Mouse (Mus musculus) forebrain, embryonic 15.5 days (tissue): ENCODE results near the gene Tmprss9. TPM values are rescaled to one million over a fixed set of nuclear protein-coding genes. Genes with fewer than 3 reads are reported as not detected.

Source experiments
- ATAC-seq: fragments of 200-750 bp; cut with Nextera tagmentation; replicated peaks from 2 replicates; pipeline ENCODE4 v1.8.0; 2017; ENCODE audit warnings: mild to moderate bottlenecking, moderate TSS enrichment, moderate library complexity
- H3K27ac ChIP-seq: fragments of 300-500 bp; sonication (generic); replicated peaks from 2 replicates; pipeline ENCODE4 v1.5.1; 2015; ENCODE audit warnings: mild to moderate bottlenecking, inconsistent platforms
- H3K27me3 ChIP-seq: fragments of 300-500 bp; sonication (generic); 2 replicates; pipeline ENCODE4 v1.6.1; 2015; ENCODE audit warnings: inconsistent platforms
- H3K36me3 ChIP-seq: fragments of 300-500 bp; sonication (generic); 2 replicates; pipeline ENCODE4 v1.6.1; 2015; ENCODE audit warnings: mild to moderate bottlenecking, inconsistent platforms
- H3K4me1 ChIP-seq: fragments of 300-500 bp; sonication (generic); 2 replicates; pipeline ENCODE4 v1.6.1; 2015; ENCODE audit warnings: inconsistent platforms
- H3K4me2 ChIP-seq: fragments of 300-500 bp; sonication (generic); replicated peaks from 2 replicates; pipeline ENCODE4 v1.6.1; 2015; ENCODE audit warnings: mild to moderate bottlenecking, inconsistent platforms
- H3K4me3 ChIP-seq: fragments of 300-500 bp; sonication (generic); 2 replicates; pipeline ENCODE4 v1.5.1; 2015; ENCODE audit warnings: mild to moderate bottlenecking, inconsistent platforms
- H3K9ac ChIP-seq: fragments of 300-500 bp; sonication (generic); replicated peaks from 2 replicates; pipeline ENCODE4 v1.6.1; 2015; ENCODE audit warnings: mild to moderate bottlenecking, inconsistent platforms
- H3K9me3 ChIP-seq: fragments of 300-500 bp; sonication (generic); 2 replicates; pipeline ENCODE4 v1.6.1; 2016; ENCODE audit warnings: inconsistent platforms
- WGBS: fragments of 180-500 bp; shearing (Covaris S2); methylation state at CpG from one replicate; pipeline ENCODE4 v1.1.7; 2015; ENCODE audit warnings: mixed read lengths; 5-methylcytosine and 5-hydroxymethylcytosine counted together
- polyA plus RNA-seq: library from polyadenylated mRNA; unstranded; fragments of >200 nt; fragmentation: Nextera tagmentation; extraction: Ambion mirVana; gene quantifications from 2 replicates; pipeline ENCODE4 v1.2.1, GENCODE M21; 2015

The Tmprss9 gene
- polyA plus RNA-seq, 1 experiment from 2014 or later, result 0.15 TPM

DNA sequence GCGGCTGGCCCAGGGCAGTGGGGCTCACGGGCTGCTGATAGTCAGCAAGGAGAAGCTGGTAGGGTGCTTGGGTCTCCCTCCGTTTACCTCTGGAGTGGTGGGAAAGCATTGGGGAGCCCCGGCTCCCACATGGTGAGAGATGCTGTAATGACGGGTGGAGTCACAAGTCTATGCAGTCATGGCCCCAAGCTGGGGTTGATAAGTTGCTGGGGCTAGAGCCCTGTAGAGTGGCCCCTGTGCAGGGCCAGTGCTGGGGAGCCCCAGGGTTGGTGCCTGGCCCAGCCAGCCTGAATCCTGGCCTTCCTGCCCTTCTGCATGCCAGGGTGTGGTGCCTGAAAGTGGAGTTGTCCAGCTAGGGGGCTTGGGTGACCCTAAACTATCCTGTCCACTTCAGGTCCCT lies 9.3 kb upstream of the Tmprss9 start:
- Histone ChIP-seq H3K9me3 (no peaks in the 10 kb centered on the region), H3K4me1 (peaks cover 5% of the 10 kb centered on the region; the same call in 1 of the 2 replicates), H3K27me3 (no peaks in the 10 kb centered on the region), H3K9ac (no peak overlapping the region), H3K4me3 (no peak overlapping the region), H3K36me3 (peaks cover 19% of the 10 kb centered on the region), H3K27ac (no peak overlapping the region), H3K4me2 (no peak overlapping the region)
- WGBS, result 96% methylated on average over 5 of the region's 5 CpGs
- ATAC-seq, result no peak

DNA sequence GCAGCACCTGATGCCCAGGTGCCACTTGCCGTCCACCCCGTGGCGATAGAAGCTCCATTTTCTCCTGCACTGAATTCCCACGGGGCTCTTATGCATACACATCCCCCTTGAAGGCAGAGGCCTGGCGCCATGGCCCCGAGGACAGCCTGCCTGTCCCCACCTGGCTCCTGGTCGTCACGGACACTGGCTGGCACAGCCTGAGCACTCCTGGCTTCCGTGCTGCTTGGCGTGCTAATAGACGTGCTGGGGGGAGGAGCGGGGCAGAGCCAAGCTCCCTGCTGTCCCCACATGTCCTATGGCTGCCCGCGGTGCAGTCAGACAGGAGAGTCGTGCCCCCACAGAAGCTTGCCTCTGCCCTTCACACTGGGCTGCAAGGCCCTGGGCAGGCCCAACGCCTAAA lies 7.2 kb upstream of the Tmprss9 start:
- no peak overlapping the region for H3K4me2 ChIP-seq
- peaks cover 31% of the 10 kb centered on the region for H3K36me3 ChIP-seq
- H3K27me3 ChIP-seq, result no peaks in the 10 kb centered on the region
- no peaks in the 10 kb centered on the region for H3K9me3 ChIP-seq
- no peaks in the 10 kb centered on the region for H3K4me1 ChIP-seq
- WGBS, result 84% methylated on average over 16 of the region's 16 CpGs
- H3K4me3 ChIP-seq, result no peak overlapping the region
- ATAC-seq, result no peak
- no peak overlapping the region for H3K9ac ChIP-seq
- no peak overlapping the region for H3K27ac ChIP-seq

DNA sequence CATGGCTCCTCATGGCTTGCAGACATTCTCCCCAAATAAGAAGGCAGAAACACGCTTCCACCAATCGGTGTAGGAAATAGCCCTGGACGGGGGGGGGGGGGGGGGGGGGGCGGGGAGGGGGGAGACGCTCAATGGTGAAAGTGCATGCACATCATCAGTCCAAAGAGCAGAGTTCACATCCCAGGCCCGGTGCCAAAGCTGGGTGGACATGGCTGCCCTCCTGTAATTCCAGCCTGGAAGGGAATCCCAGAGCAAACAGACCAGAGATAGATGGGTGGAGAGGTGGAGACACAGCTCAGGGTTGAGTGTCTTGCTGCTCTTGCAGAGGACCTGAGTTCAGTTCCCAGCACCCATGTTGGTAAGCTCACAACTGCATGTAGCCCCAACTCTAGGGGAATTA lies 655 bp upstream of the Tmprss9 start:
- Histone ChIP-seq H3K27ac (no peak overlapping the region), H3K27me3 (no peaks in the 10 kb centered on the region), H3K4me2 (no peak overlapping the region), H3K36me3 (peaks cover 16% of the 10 kb centered on the region; the same call in 1 of the 2 replicates), H3K4me1 (no peaks in the 10 kb centered on the region), H3K9me3 (no peaks in the 10 kb centered on the region), H3K9ac (no peak overlapping the region), H3K4me3 (no peak overlapping the region)
- WGBS, result 54% methylated on average over 4 of the region's 6 CpGs
- ATAC-seq, result no peak

DNA sequence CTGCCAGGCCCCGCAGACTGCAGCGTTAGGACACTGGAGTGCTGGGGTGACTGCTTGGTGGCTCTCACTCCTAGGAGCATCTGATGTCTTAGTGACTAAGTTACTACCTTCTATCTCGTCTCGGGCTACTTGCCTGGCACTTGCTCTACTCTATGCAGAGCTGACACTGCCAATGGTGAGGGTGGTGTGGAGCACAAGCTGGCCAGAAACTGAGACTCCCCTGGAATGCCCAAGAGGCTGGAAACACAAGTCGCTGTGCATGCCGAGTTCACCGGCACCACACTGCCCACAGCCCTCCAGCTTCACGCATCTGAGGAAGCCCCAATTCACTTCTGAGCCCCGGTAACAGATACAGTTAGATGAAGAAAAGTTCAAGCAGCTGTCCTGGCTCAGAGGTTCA lies 2.4 kb downstream of the Tmprss9 start:
- Histone ChIP-seq H3K36me3 (no peaks in the 10 kb centered on the region), H3K4me1 (no peaks in the 10 kb centered on the region), H3K9me3 (no peaks in the 10 kb centered on the region), H3K4me2 (no peak overlapping the region), H3K4me3 (no peak overlapping the region), H3K27ac (no peak overlapping the region), H3K27me3 (no peaks in the 10 kb centered on the region), H3K9ac (no peak overlapping the region)
- WGBS, result 83% methylated on average over 9 of the region's 9 CpGs
- no peak for ATAC-seq

DNA sequence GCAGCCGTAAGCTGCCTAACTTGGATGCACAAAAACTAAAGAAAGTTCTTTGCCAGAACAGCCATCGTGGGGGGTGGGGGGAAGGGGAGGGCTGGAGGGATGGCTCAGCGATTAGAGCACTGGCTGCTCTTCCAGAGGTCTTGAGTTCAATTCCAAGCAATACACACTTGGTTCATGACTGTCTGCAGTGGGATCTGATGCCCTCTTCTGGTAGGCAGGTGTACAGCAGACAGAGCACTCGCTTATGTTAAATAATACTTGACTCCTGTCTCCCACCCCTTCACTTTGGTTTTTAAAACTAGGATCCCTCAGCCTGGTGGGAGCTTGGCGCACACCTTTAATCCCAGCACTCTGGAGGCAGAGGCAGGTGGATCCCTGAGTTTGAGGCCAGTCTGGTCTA lies 4.4 kb downstream of the Tmprss9 start:
- H3K4me3 ChIP-seq, result no peak overlapping the region
- H3K4me1 ChIP-seq, result no peaks in the 10 kb centered on the region
- no peak overlapping the region for H3K9ac ChIP-seq
- no peaks in the 10 kb centered on the region for H3K36me3 ChIP-seq
- WGBS, result 22% methylated on average over 5 of the region's 5 CpGs
- no peak overlapping the region for H3K4me2 ChIP-seq
- H3K27me3 ChIP-seq, result no peaks in the 10 kb centered on the region
- H3K9me3 ChIP-seq, result no peaks in the 10 kb centered on the region
- H3K27ac ChIP-seq, result no peak overlapping the region
- ATAC-seq, result no peak

DNA sequence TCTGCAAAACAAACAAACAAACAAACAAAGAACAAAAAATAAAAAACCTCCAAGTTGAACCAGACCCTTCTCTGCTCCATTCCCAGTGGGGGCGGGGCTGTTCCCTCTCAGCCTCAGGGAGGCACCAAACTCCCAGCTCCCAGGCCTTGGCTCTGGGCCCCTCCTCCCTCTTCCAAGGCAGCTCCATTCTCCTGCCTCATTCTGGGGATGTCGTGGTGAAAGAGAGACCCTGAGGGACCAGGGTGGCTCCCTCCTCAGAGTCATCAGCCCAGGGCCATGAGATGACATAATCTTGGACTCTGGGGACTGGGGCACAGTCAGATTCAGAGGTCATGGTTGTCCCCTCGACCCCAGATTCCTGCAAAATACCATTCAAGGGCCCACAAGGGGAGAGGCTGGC lies 4.9 kb downstream of the Tmprss9 start:
- no peaks in the 10 kb centered on the region for H3K36me3 ChIP-seq
- no peaks in the 10 kb centered on the region for H3K4me1 ChIP-seq
- 27% methylated on average over 3 of the region's 3 CpGs for WGBS
- no peaks in the 10 kb centered on the region for H3K27me3 ChIP-seq
- no peak overlapping the region for H3K4me2 ChIP-seq
- no peak for ATAC-seq
- no peak overlapping the region for H3K27ac ChIP-seq
- no peak overlapping the region for H3K4me3 ChIP-seq
- no peaks in the 10 kb centered on the region for H3K9me3 ChIP-seq
- no peak overlapping the region for H3K9ac ChIP-seq

DNA sequence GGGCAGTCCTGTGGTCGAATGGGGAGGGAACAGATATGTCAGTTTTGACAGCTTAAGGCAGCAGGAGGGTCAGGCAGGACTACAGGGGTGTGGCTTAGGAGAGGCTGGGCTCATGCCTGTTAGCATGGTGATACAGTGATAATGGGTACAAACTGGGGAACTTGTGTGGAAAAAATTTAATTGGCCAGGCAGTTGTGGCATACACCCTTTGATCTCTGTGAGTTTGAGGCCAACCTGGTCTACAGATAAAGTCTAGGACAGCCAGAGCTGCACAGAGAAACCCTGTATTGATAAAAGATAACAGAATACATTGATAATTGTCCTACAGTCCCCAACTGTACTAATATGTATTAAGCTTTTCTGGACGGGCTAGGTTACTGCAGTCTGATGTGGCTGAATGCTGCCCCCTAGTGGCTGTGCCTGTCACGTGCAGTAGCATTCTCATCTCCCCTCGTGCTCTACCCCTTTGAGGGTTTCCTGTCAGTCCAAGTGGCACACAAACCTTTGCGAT lies 8.5 kb downstream of the Tmprss9 start:
- Histone ChIP-seq H3K9me3 (no peaks in the 10 kb centered on the region), H3K36me3 (no peaks in the 10 kb centered on the region), H3K9ac (no peak overlapping the region), H3K4me1 (no peaks in the 10 kb centered on the region), H3K4me2 (no peak overlapping the region), H3K27ac (no peak overlapping the region), H3K27me3 (no peaks in the 10 kb centered on the region), H3K4me3 (no peak overlapping the region)
- 22% methylated on average over 5 of the region's 5 CpGs for WGBS
- no peak for ATAC-seq

DNA sequence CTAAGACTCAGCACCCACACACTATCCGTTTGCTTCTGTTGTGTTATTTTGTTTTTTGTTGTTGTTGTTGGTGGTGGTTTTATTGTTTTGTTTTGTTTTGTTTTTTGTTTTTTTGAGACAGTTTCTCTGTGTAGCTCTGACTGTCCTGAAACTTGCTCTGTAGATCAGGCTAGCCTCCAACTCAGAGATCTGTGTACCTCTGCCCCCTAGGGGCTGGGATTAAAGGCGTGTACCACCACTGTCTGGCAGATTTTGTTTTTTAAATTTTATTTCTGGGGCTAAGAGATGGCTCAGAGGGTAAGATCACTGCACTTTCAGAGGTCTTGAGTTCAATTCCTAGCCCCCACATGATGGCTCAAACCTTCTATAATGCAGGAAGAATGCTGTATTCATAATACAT lies 9.3 kb downstream of the Tmprss9 start:
- WGBS, result 68% methylated on average over 2 of the region's 2 CpGs
- no peak for ATAC-seq
- Histone ChIP-seq H3K4me1 (no peaks in the 10 kb centered on the region), H3K4me2 (no peak overlapping the region), H3K36me3 (no peaks in the 10 kb centered on the region), H3K9me3 (no peaks in the 10 kb centered on the region), H3K27ac (no peak overlapping the region), H3K4me3 (no peak overlapping the region), H3K9ac (no peak overlapping the region), H3K27me3 (no peaks in the 10 kb centered on the region)

DNA sequence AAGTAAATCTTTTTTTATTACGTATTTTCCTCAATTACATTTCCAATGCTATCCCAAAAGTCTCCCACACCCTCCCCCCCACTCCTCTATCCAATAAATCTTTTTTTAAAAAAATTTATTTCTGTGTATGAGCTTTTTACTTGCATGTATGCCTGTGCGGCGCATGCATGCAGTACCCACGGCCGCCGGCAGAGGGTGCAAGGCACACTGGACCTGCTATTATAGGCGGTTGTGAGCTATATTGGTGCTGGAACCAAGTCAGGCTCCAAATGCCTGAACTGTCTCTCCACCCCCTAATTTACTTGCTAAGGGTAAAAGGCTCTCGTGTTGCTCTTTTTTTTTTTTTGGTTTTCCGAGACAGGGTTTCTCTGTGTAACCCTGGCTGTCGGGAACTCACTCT lies 9.7 kb downstream of the Tmprss9 start:
- Histone ChIP-seq H3K4me1 (no peaks in the 10 kb centered on the region), H3K36me3 (no peaks in the 10 kb centered on the region), H3K9ac (no peak overlapping the region), H3K9me3 (no peaks in the 10 kb centered on the region), H3K27me3 (no peaks in the 10 kb centered on the region), H3K27ac (no peak overlapping the region), H3K4me2 (no peak overlapping the region), H3K4me3 (no peak overlapping the region)
- ATAC-seq, result no peak
- WGBS, result 25% methylated on average over 10 of the region's 10 CpGs

DNA sequence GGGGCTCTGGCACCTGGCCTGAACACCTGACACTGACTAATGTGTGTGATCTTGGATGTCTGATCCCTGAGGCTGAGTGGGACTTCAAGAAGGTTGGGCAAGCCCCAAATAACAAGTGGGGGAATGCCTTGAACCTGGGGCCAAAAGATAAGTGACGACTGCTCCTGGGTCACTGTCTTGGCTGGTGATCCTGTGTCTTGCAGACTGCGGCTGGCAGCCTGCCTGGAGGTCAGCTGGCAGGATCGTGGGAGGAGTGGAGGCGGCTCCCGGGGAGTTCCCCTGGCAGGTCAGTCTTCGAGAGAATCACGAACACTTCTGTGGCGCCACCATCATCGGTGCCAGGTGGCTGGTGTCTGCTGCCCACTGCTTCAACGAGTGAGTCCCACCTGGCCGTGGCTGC lies 15.5 kb downstream of the Tmprss9 start:
- Histone ChIP-seq H3K27me3 (peaks cover 4% of the 10 kb centered on the region; the same call in 1 of the 2 replicates), H3K9ac (no peak overlapping the region), H3K4me3 (no peak overlapping the region), H3K27ac (no peak overlapping the region), H3K4me2 (no peak overlapping the region), H3K9me3 (no peaks in the 10 kb centered on the region), H3K4me1 (no peaks in the 10 kb centered on the region), H3K36me3 (no peaks in the 10 kb centered on the region)
- WGBS, result 62% methylated on average over 11 of the region's 11 CpGs
- ATAC-seq, result no peak

DNA sequence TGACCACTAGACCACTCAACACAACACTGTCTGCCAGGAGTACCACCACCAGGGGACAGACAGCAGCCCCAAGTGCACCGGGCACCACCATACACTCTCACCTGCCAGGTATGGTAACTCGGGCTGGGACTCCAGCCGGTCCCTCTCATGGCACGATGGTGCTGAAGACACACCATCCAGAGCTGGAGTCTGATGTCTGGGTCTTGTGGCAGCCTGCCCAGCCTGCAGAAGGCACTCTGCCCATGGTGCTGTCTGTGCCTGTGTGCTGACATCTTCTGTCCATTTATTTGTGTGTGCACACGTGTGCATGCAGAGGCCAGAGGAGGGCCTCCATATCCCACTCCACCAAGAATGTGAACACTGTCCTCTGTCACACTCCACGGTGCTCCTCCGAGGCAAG lies 23.5 kb downstream of the Tmprss9 start:
- H3K4me1 ChIP-seq, result peaks cover 17% of the 10 kb centered on the region
- no peaks in the 10 kb centered on the region for H3K9me3 ChIP-seq
- no peak overlapping the region for H3K9ac ChIP-seq
- 87% methylated on average over 7 of the region's 7 CpGs for WGBS
- H3K36me3 ChIP-seq, result peaks cover 11% of the 10 kb centered on the region; the same call in 1 of the 2 replicates
- H3K27ac ChIP-seq, result no peak overlapping the region
- H3K4me3 ChIP-seq, result no peak overlapping the region
- no peaks in the 10 kb centered on the region for H3K27me3 ChIP-seq
- H3K4me2 ChIP-seq, result no peak overlapping the region
- ATAC-seq, result no peak

DNA sequence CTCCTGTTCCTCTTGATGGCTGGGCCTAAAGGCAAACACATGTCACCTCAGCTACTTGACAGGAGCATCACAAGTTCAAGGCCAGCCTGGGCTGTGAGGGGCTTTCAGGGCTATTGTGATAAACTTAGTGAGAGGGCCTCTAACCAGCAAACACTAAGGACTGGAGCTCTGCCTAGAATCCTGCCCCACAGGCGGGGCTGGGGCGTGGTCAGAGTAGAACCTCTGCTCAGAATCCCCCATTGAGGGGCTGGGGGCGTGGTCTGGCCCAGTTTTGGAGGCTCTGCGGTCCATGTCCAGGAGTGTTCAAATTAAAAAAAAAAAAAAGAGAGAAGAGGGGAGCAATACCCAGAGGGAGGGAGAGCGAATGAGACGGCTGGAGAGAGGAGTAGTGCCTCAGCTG lies 24.0 kb downstream of the Tmprss9 start:
- peaks cover 11% of the 10 kb centered on the region; the same call in 1 of the 2 replicates for H3K36me3 ChIP-seq
- no peak overlapping the region for H3K27ac ChIP-seq
- peaks cover 17% of the 10 kb centered on the region for H3K4me1 ChIP-seq
- no peak overlapping the region for H3K9ac ChIP-seq
- no peaks in the 10 kb centered on the region for H3K9me3 ChIP-seq
- H3K4me3 ChIP-seq, result no peak overlapping the region
- WGBS, result 79% methylated on average over 6 of the region's 6 CpGs
- H3K4me2 ChIP-seq, result no peak overlapping the region
- no peak for ATAC-seq
- no peaks in the 10 kb centered on the region for H3K27me3 ChIP-seq
